Mouse (Mus musculus) heart, embryonic 14.5 days (tissue): ENCODE data around the gene Gm20518. TPM values are rescaled to one million over a fixed set of nuclear protein-coding genes. Genes with fewer than 3 reads are reported as not detected.

ENCODE experiments used
- ATAC-seq: fragments of 200-750 bp; cut with Nextera tagmentation; 2 replicates; pipeline ENCODE4 v1.8.0; 2017; ENCODE audit warnings: low read depth, moderate TSS enrichment; ENCODE audit not compliant: insufficient number of reproducible peaks, insufficient read depth, low FRiP score
- H3K27ac ChIP-seq, 2 experiments: fragments of 200-500 bp in 1 of 2; fragments of 300-500 bp in 1 of 2; sonication (generic) in 1 of 2; replicated peaks in 1 of 2; 2 replicates each; pipeline ENCODE4 v1.5.1; 2012 to 2014; ENCODE audit warnings: low read depth in 2 of 2, low read length in 2 of 2, control low read depth in 1 of 2, mild to moderate bottlenecking in 1 of 2, mixed read lengths in 1 of 2; ENCODE audit not compliant: control insufficient read depth in 1 of 2, insufficient read depth in 1 of 2
- H3K27me3 ChIP-seq: fragments of 300-500 bp; sonication (generic); 2 replicates; pipeline ENCODE4 v1.6.1; 2014; ENCODE audit warnings: mild to moderate bottlenecking, low read length, control low read depth; ENCODE audit not compliant: control insufficient read depth, insufficient read depth
- H3K36me3 ChIP-seq: fragments of 300-500 bp; sonication (generic); 2 replicates; pipeline ENCODE4 v1.6.1; 2014; ENCODE audit warnings: mild to moderate bottlenecking, control low read depth, low read length, mixed read lengths; ENCODE audit not compliant: control insufficient read depth, insufficient read depth
- H3K4me1 ChIP-seq, 2 experiments: fragments of 200-500 bp in 1 of 2; fragments of 300-500 bp in 1 of 2; sonication (generic) in 1 of 2; 2 replicates each; pipeline ENCODE4 v1.6.1; 2012 to 2014; ENCODE audit warnings: low read length in 2 of 2, control low read depth in 1 of 2, mixed read lengths in 1 of 2; ENCODE audit not compliant: control insufficient read depth in 2 of 2, insufficient read depth in 2 of 2
- H3K4me2 ChIP-seq: fragments of 300-500 bp; sonication (generic); 2 replicates; pipeline ENCODE4 v1.6.1; 2014; ENCODE audit warnings: mild to moderate bottlenecking, low read length
- H3K4me3 ChIP-seq, 2 experiments: fragments of 200-500 bp in 1 of 2; fragments of 300-500 bp in 1 of 2; sonication (generic) in 1 of 2; 2 replicates each; pipeline ENCODE4 v1.5.1; 2012 to 2014; ENCODE audit warnings: low read length in 2 of 2, mild to moderate bottlenecking in 2 of 2, control low read depth in 1 of 2, low read depth in 1 of 2, moderate library complexity in 1 of 2; ENCODE audit not compliant: control insufficient read depth in 1 of 2, insufficient read depth in 1 of 2
- H3K9ac ChIP-seq: fragments of 300-500 bp; sonication (generic); 2 replicates; pipeline ENCODE4 v1.6.1; 2014; ENCODE audit warnings: mild to moderate bottlenecking, low read length
- H3K9me3 ChIP-seq: fragments of 300-500 bp; sonication (generic); 2 replicates; pipeline ENCODE4 v1.6.1; 2016; ENCODE audit warnings: low read length, control low read depth; ENCODE audit not compliant: control insufficient read depth
- WGBS: fragments of 180-500 bp; shearing (Covaris S2); extraction: QIAGEN DNeasy Blood & Tissue Kit; methylation state at CpG from one replicate; pipeline ENCODE4 v1.1.7; 2014; 5-methylcytosine and 5-hydroxymethylcytosine counted together
- polyA plus RNA-seq: library from polyadenylated mRNA; unstranded; fragments of >200 nt; fragmentation: Nextera tagmentation; extraction: Ambion mirVana; gene quantifications from 2 replicates; pipeline ENCODE4 v1.2.1, GENCODE M21; 2014

The Gm20518 gene
- polyA plus RNA-seq, 1 experiment from 2014 or later = not detected

- H3K9me3 ChIP-seq = no peaks in the 10 kb centered on the region
- peak overlapping the region; percentile 11; the same call in 1 of the 2 replicates for H3K9ac ChIP-seq
- peaks cover 9 to 27% of the 10 kb centered on the region in 2 experiments; a peak in 3 of 4 replicates for H3K4me1 ChIP-seq
- no peak overlapping the region for H3K27ac ChIP-seq
- WGBS = 25% methylated on average over 4 of the region's 4 CpGs
- no peaks in the 10 kb centered on the region for H3K36me3 ChIP-seq
- H3K4me3 ChIP-seq = no peak overlapping the region
- peaks cover 13% of the 10 kb centered on the region for H3K27me3 ChIP-seq
- ATAC-seq = no peak
- no peak overlapping the region for H3K4me2 ChIP-seq
Measured at GRCm38 (mm10) chr16:17813173-17813572, 78.3 kb downstream of the Gm20518 start.

- peaks cover 17% of the 10 kb centered on the region for H3K27me3 ChIP-seq
- H3K4me2 ChIP-seq = no peak overlapping the region
- WGBS = 4% methylated on average over 5 of the region's 5 CpGs
- H3K36me3 ChIP-seq = peaks cover 4% of the 10 kb centered on the region; the same call in 1 of the 2 replicates
- no peak overlapping the region for H3K4me3 ChIP-seq
- peaks cover 13 to 34% of the 10 kb centered on the region in 2 experiments; a peak in 3 of 4 replicates for H3K4me1 ChIP-seq
- H3K27ac ChIP-seq = no peak overlapping the region
- no peak for ATAC-seq
- H3K9ac ChIP-seq = no peak overlapping the region
- no peaks in the 10 kb centered on the region for H3K9me3 ChIP-seq
Measured at GRCm38 (mm10) chr16:17812120-17812519, 79.4 kb downstream of the Gm20518 start.

GRCm38 (mm10) chr16:17809711-17810110, 81.8 kb downstream of the Gm20518 start:
- peak overlapping the region; percentile 18 to 50; a peak in 3 of 4 replicates for H3K27ac ChIP-seq
- ATAC-seq = 0 out of 2 replicates have a peak, but pooled peaks have one; percentile 5
- peaks cover 29% of the 10 kb centered on the region for H3K27me3 ChIP-seq
- H3K9ac ChIP-seq = no peak overlapping the region
- no peaks in the 10 kb centered on the region for H3K9me3 ChIP-seq
- H3K4me2 ChIP-seq = no peak overlapping the region
- WGBS = 39% methylated on average over 7 of the region's 7 CpGs
- no peak overlapping the region for H3K4me3 ChIP-seq
- peaks cover 7% of the 10 kb centered on the region; the same call in 1 of the 2 replicates for H3K36me3 ChIP-seq
- peaks cover 20 to 40% of the 10 kb centered on the region in 2 experiments; a peak in 3 of 4 replicates for H3K4me1 ChIP-seq

- H3K4me2 ChIP-seq = no peak overlapping the region
- H3K27ac ChIP-seq = peak overlapping the region; percentile 18 to 41; a peak in 3 of 4 replicates
- peaks cover 34% of the 10 kb centered on the region for H3K27me3 ChIP-seq
- H3K36me3 ChIP-seq = peaks cover 7% of the 10 kb centered on the region; the same call in 1 of the 2 replicates
- H3K4me3 ChIP-seq = no peak overlapping the region
- no peak for ATAC-seq
- no peaks in the 10 kb centered on the region for H3K9me3 ChIP-seq
- no peak overlapping the region for H3K9ac ChIP-seq
- peaks cover 24 to 46% of the 10 kb centered on the region in 2 experiments; a peak in 3 of 4 replicates for H3K4me1 ChIP-seq
- WGBS = 79% methylated on average over 4 of the region's 4 CpGs
Measured at GRCm38 (mm10) chr16:17809125-17809524, 82.3 kb downstream of the Gm20518 start.

GRCm38 (mm10) chr16:17807192-17808009, 84.1 kb downstream of the Gm20518 start:
- Histone ChIP-seq H3K4me3 (peak overlapping the region; percentile 50 to 51), H3K4me1 (peaks cover 35 to 64% of the 10 kb centered on the region in 2 experiments; a peak in 3 of 4 replicates), H3K9ac (peak overlapping the region; percentile 78), H3K36me3 (peaks cover 16% of the 10 kb centered on the region; the same call in 1 of the 2 replicates), H3K4me2 (peak overlapping the region; percentile 96), H3K9me3 (no peaks in the 10 kb centered on the region), H3K27ac (peak overlapping the region in 1 of 2 experiments; percentile 49; a peak in 1 of 4 replicates), H3K27me3 (peaks cover 51% of the 10 kb centered on the region)
- peak; percentile 56 for ATAC-seq
- 6% methylated on average over 69 of the region's 73 CpGs for WGBS

GRCm38 (mm10) chr16:17806581-17807191, 84.8 kb downstream of the Gm20518 start:
- WGBS = 11% methylated on average over 44 of the region's 50 CpGs
- Histone ChIP-seq H3K27ac (peak overlapping the region in 1 of 2 experiments; percentile 49; a peak in 1 of 4 replicates), H3K4me1 (peaks cover 39 to 68% of the 10 kb centered on the region in 2 experiments; a peak in 3 of 4 replicates), H3K9me3 (no peaks in the 10 kb centered on the region), H3K4me2 (peak overlapping the region; percentile 96), H3K9ac (peak overlapping the region; percentile 78), H3K27me3 (peaks cover 58% of the 10 kb centered on the region), H3K4me3 (peak overlapping the region; percentile 50 to 51), H3K36me3 (peaks cover 16% of the 10 kb centered on the region; the same call in 1 of the 2 replicates)
- no peak for ATAC-seq

- Histone ChIP-seq H3K27me3 (peaks cover 71% of the 10 kb centered on the region), H3K4me3 (peak overlapping the region in 1 of 2 experiments; percentile 40; a peak in 2 of 4 replicates), H3K27ac (no peak overlapping the region), H3K4me2 (peak overlapping the region; percentile 74), H3K9me3 (no peaks in the 10 kb centered on the region), H3K9ac (no peak overlapping the region), H3K36me3 (peaks cover 16% of the 10 kb centered on the region; the same call in 1 of the 2 replicates), H3K4me1 (peaks cover 39 to 63% of the 10 kb centered on the region in 2 experiments; a peak in 3 of 4 replicates)
- no peak for ATAC-seq
- 43% methylated on average over 7 of the region's 7 CpGs for WGBS
Measured at GRCm38 (mm10) chr16:17804982-17805381, 86.5 kb downstream of the Gm20518 start.
